Mouse (Mus musculus) G1E (cell line): ENCODE measurements at regions not wholly inside any gene's neighbourhood (a gene's known extent, or its start where the extent isn't known, plus 50 kb on each side); places are given as distances from the start of the nearest gene placed in this dataset.

Experiments used
- ATAC-seq: 2 replicates; pipeline ENCODE4 v1.8.0; 2016; ENCODE audit warnings: mild to moderate bottlenecking; ENCODE audit not compliant: insufficient number of reproducible peaks, poor library complexity, low FRiP score, severe bottlenecking; ENCODE audit errors: extremely low read depth
- DNase-seq: peaks from one replicate; pipeline ENCODE4 v3.0.0; 2012; ENCODE audit warnings: low spot score
- H3K27me3 ChIP-seq: 2 replicates; pipeline ENCODE4 v1.6.1; 2012; ENCODE audit warnings: mild to moderate bottlenecking, low read length, inconsistent platforms; ENCODE audit not compliant: insufficient read depth
- H3K36me3 ChIP-seq: replicated peaks from 2 replicates; pipeline ENCODE3; 2012; ENCODE audit warnings: mild to moderate bottlenecking, inconsistent platforms
- H3K4me1 ChIP-seq: 2 replicates; pipeline ENCODE4 v1.6.1; 2012; ENCODE audit warnings: low read depth, low read length, inconsistent platforms, mixed read lengths; ENCODE audit not compliant: insufficient read depth
- H3K4me3 ChIP-seq: 2 replicates; pipeline ENCODE4 v1.5.1; 2012; ENCODE audit warnings: low read depth, mild to moderate bottlenecking, inconsistent platforms, low read length, moderate library complexity, mixed read lengths
- H3K9me3 ChIP-seq: replicated peaks from 2 replicates; pipeline ENCODE4 v1.6.1; 2012; ENCODE audit warnings: inconsistent platforms
- CTCF ChIP-seq: IDR thresholded peaks from 2 replicates; pipeline ENCODE4 v1.5.1; 2012; ENCODE audit warnings: low read depth, low read length, inconsistent platforms, mixed read lengths
- GATA1 ChIP-seq: IDR thresholded peaks from 2 replicates; pipeline ENCODE4 v1.6.1; 2012; ENCODE audit warnings: borderline replicate concordance, low read length, inconsistent platforms, mixed read lengths
- GATA2 ChIP-seq: IDR thresholded peaks from 2 replicates; pipeline ENCODE4 v1.6.1; 2012; ENCODE audit warnings: low read depth, low read length, inconsistent platforms, borderline replicate concordance
- POLR2AphosphoS5 ChIP-seq: IDR thresholded peaks from 2 replicates; pipeline ENCODE4 v1.6.1; 2012; ENCODE audit warnings: low read depth, low read length, inconsistent platforms; ENCODE audit not compliant: insufficient replicate concordance
- TAL1 ChIP-seq: conservative IDR thresholded peaks from 2 replicates; pipeline ENCODE4 v1.6.1; 2012; ENCODE audit warnings: low read depth, low read length, inconsistent platforms, mixed read lengths

DNA sequence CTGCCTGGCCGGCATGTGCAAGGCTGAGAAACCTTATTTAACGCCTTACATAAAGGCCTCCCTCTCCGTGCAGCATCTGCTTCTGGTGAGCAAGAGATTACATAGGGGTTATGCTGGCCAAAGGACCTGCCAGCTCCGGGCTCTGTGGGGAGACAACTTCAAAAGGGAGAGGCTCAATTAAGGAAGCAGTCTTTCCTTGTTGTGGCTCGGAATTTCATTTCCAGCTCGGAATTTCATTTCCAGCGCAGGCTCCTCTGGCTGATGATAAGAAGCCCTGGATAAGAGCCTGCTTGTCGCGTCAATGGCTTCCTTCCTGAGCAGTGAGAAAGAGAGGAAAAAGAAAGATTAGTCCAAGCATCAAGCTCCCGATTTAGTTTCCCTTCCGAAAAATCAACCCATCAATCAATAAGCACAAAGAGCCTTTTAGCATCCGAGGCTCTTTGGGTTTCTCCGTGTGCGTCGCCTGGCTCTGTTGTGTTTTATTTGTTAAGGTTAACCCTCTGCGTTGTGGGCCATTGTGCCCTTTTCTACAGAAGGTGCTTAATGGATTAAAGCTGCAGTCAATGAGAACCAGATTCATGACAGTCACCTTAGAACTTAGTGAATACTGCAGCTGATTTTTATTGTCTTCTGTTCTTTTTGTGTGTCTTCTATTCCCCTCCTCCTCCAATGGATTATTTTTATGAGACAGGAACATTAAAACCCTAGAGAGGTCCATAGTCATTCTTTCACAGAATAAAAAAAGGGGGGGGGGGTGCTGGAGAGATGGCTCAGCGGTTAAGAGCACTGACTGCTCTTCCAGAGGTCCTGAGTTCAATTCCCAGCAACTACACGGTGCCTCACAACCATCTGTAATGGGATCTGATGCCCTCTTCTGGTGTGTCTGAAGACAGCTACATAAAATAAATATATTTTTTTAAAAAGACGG, 218.3 kb downstream of the Myo1b start:
- Histone ChIP-seq H3K4me3 (no peak overlapping the region), H3K9me3 (no peaks in the 10 kb centered on the region), H3K27me3 (no peaks in the 10 kb centered on the region), H3K4me1 (no peaks in the 10 kb centered on the region), H3K36me3 (no peaks in the 10 kb centered on the region)
- DNase-seq (no peak), ATAC-seq (no peak)
- no peak for TF ChIP-seq GATA2
- no peak for TF ChIP-seq GATA1
- TF ChIP-seq CTCF: no peak
- no peak for TF ChIP-seq POLR2AphosphoS5
- no peak for TF ChIP-seq TAL1

DNA sequence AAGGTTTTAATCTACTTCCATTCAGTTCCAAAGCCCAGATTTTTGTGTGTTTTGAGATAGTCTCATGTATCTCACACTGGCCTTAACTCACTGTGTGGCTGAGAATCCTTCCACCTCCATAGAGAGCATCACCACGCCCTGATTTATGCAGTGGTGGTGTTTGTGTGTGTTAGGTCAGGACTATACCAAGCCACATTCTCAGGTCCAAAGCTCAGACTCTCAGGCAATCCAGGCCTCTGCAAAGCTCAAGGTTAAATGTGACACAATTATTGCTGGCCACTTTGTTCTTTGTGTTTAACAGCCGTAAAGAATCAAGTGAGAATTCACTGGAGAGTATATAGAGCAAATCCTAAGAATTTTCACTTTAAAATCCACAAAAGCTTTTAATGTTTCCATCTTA, 218.2 kb upstream of the Nabp1 start:
- H3K36me3 ChIP-seq: no peaks in the 10 kb centered on the region
- ATAC-seq: no peak
- no peak for DNase-seq
- no peaks in the 10 kb centered on the region for H3K9me3 ChIP-seq
- no peaks in the 10 kb centered on the region for H3K4me1 ChIP-seq
- H3K4me3 ChIP-seq: no peak overlapping the region
- no peak for TF ChIP-seq CTCF
- TF ChIP-seq GATA2: no peak
- no peak for TF ChIP-seq GATA1
- TF ChIP-seq TAL1: no peak
- no peak for TF ChIP-seq POLR2AphosphoS5
- no peaks in the 10 kb centered on the region for H3K27me3 ChIP-seq

DNA sequence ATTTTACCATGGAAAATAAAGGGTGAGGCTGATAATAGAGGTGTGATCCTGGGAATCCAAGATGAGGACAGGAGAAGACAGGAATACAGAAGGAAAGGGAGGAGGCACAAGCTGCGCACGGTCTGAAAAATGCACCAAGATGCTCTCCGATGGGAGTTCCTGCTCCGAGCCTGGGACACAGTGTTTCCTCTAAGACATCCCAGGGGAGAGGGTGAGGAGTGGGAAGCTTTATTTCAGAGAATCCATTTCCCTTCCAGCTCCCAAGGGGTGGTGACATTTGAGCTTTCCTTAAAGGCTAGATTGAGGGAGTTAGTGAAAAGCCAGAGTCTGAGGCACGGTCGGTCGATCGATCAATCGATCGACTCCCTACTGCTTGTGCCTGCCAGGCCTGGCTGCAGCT, 212.7 kb upstream of the Nabp1 start:
- TF ChIP-seq POLR2AphosphoS5: no peak
- no peak for TF ChIP-seq TAL1
- no peak for TF ChIP-seq GATA2
- no peak for TF ChIP-seq GATA1
- no peak for TF ChIP-seq CTCF
- Histone ChIP-seq H3K4me1 (no peaks in the 10 kb centered on the region), H3K27me3 (no peaks in the 10 kb centered on the region), H3K4me3 (no peak overlapping the region), H3K9me3 (no peaks in the 10 kb centered on the region), H3K36me3 (no peaks in the 10 kb centered on the region)
- no peak for ATAC-seq
- DNase-seq: no peak

DNA sequence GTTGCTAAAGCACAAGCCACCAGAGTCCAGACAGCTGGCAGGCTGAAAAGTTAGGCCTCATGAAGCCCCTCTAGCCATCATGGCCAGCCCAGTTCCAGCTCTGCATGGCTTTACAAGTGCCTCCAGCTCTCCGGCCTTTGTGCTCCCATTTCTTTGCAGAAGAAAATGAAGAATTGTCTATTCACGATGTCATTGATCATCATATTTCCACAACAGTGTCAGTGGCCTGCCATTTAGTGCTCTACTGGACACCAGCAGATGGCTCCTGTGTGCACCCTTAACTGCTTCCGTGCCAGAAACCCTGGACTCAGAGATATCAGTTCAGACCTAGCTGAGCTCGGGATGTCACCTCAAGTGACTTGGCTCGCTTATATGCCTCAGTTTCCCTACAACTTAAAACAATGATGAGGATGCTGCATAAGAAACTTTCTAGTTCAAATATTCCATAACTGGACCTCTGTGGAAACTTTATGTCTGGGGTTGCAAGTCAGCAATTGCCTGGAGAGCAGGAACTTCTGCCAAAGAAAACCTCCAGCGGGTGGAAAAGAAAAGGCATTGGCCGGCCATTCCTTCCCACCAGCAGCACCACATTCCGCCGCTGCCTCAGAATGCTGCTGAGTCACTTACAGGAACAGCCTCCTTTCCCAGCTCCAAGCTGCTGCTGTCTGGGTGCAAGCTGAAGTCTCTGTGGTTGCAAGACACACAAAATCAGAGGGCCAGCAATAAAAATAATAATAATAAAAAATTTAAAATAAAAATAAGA, 211.4 kb upstream of the Nabp1 start:
- Histone ChIP-seq H3K9me3 (no peaks in the 10 kb centered on the region), H3K4me1 (no peaks in the 10 kb centered on the region), H3K36me3 (no peaks in the 10 kb centered on the region), H3K4me3 (no peak overlapping the region), H3K27me3 (no peaks in the 10 kb centered on the region)
- TF ChIP-seq GATA1 (no peak), TAL1 (no peak), POLR2AphosphoS5 (no peak), CTCF (no peak), GATA2 (no peak)
- no peak for DNase-seq
- ATAC-seq: no peak

DNA sequence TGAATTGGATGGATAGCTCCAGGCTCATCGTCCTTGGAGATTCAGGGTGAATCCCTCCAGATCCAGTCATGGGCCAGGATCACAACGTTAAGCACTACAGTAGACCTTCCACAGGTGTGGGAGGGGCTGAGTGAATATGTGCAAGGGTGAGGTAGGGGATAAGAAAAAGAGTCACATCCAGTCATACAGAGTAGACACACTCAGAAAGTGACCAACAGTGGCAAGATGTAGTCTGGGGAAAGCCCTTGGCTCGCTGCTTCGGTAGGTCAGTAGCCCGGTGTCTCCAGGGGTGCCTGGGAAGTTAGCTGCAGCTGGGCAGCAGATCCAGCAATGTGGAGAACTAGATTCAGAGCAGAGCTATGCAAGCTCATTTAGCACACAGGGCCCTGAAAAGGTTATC, 210.7 kb upstream of the Nabp1 start:
- H3K36me3 ChIP-seq: no peaks in the 10 kb centered on the region
- DNase-seq (no peak), ATAC-seq (no peak)
- no peaks in the 10 kb centered on the region for H3K4me1 ChIP-seq
- H3K9me3 ChIP-seq: no peaks in the 10 kb centered on the region
- no peak for TF ChIP-seq GATA2
- TF ChIP-seq CTCF: no peak
- TF ChIP-seq TAL1: no peak
- no peak for TF ChIP-seq GATA1
- no peak for TF ChIP-seq POLR2AphosphoS5
- H3K4me3 ChIP-seq: no peak overlapping the region
- no peaks in the 10 kb centered on the region for H3K27me3 ChIP-seq

DNA sequence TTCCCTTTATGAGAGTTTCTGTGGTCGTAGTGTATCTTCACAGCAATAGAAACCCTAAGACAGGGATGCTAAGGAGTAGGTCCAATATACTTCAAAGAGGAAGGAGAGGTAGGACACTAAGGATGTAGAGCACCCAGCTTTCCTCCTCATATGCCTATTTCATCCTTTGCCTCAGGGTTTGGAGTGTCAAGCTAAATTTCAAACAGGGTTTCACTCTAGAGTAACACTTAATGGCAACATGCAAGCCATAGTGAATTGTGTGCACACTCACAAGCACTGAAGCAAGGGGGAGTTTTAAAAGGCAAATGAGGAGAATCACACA, 210.0 kb upstream of the Nabp1 start:
- no peaks in the 10 kb centered on the region for H3K27me3 ChIP-seq
- H3K4me1 ChIP-seq: no peaks in the 10 kb centered on the region
- ATAC-seq: no peak
- no peaks in the 10 kb centered on the region for H3K9me3 ChIP-seq
- H3K4me3 ChIP-seq: no peak overlapping the region
- no peaks in the 10 kb centered on the region for H3K36me3 ChIP-seq
- TF ChIP-seq CTCF (no peak), GATA2 (no peak), GATA1 (no peak), TAL1 (no peak), POLR2AphosphoS5 (no peak)
- no peak for DNase-seq
